Mouse (Mus musculus) kidney, postnatal 0 days (tissue): ENCODE measurements around the gene Usp5. TPM values are rescaled to one million over a fixed set of nuclear protein-coding genes. Genes with fewer than 3 reads are reported as not detected.

Experiments used
- ATAC-seq: fragments of 200-750 bp; cut with Nextera tagmentation; replicated peaks from 2 replicates; pipeline ENCODE4 v1.8.0; 2017; ENCODE audit warnings: low read depth, moderate number of reproducible peaks, moderate TSS enrichment, moderate library complexity; ENCODE audit not compliant: low FRiP score
- DNase-seq: peaks from one replicate; pipeline ENCODE4 v3.0.0-alpha.2; 2016; ENCODE audit warnings: low spot score
- H3K27ac ChIP-seq: fragments of 300-500 bp; sonication (generic); 2 replicates; pipeline ENCODE4 v1.5.1; 2014; ENCODE audit warnings: mild to moderate bottlenecking
- H3K27me3 ChIP-seq: fragments of 300-500 bp; sonication (generic); 2 replicates; pipeline ENCODE4 v1.6.1; 2014; ENCODE audit warnings: low read length, mixed read lengths; ENCODE audit not compliant: insufficient read depth
- H3K36me3 ChIP-seq: fragments of 300-500 bp; sonication (generic); 2 replicates; pipeline ENCODE4 v1.6.1; 2014; ENCODE audit warnings: low read length, mixed read lengths; ENCODE audit not compliant: insufficient read depth
- H3K4me1 ChIP-seq: fragments of 300-500 bp; sonication (generic); replicated peaks from 2 replicates; pipeline ENCODE4 v1.6.1; 2014; ENCODE audit warnings: antibody characterized with exemption, low read length, mixed read lengths; ENCODE audit not compliant: insufficient read depth
- H3K4me2 ChIP-seq: fragments of 300-500 bp; sonication (generic); 2 replicates; pipeline ENCODE4 v1.6.1; 2014; ENCODE audit warnings: mild to moderate bottlenecking, low read length, moderate library complexity, mixed read lengths
- H3K4me3 ChIP-seq: fragments of 300-500 bp; sonication (generic); replicated peaks from 2 replicates; pipeline ENCODE4 v1.5.1; 2014; ENCODE audit warnings: low read depth, low read length
- H3K9ac ChIP-seq: fragments of 300-500 bp; sonication (generic); 2 replicates; pipeline ENCODE4 v1.6.1; 2014; ENCODE audit warnings: low read depth, low read length
- H3K9me3 ChIP-seq: fragments of 300-500 bp; sonication (generic); replicated peaks from 2 replicates; pipeline ENCODE4 v1.6.1; 2016; ENCODE audit warnings: low read length, inconsistent platforms, mixed read lengths
- CTCF ChIP-seq: IDR thresholded peaks from 2 replicates; pipeline ENCODE4 v1.5.1; 2016; ENCODE audit warnings: antibody characterized with exemption, low read depth, mild to moderate bottlenecking, moderate library complexity
- WGBS: fragments of 180-500 bp; shearing (Covaris S2); extraction: QIAGEN DNeasy Blood & Tissue Kit; methylation state at CpG from one replicate; pipeline ENCODE4 v1.1.7; 2014; 5-methylcytosine and 5-hydroxymethylcytosine counted together
- polyA plus RNA-seq: library from polyadenylated mRNA; unstranded; fragments of >200 nt; fragmentation: Nextera tagmentation; extraction: Ambion mirVana; gene quantifications from 2 replicates; pipeline ENCODE4 v1.2.1, GENCODE M21; 2015

Usp5 gene
- polyA plus RNA-seq, 1 experiment from 2014 or later, result 96.6 TPM

DNA sequence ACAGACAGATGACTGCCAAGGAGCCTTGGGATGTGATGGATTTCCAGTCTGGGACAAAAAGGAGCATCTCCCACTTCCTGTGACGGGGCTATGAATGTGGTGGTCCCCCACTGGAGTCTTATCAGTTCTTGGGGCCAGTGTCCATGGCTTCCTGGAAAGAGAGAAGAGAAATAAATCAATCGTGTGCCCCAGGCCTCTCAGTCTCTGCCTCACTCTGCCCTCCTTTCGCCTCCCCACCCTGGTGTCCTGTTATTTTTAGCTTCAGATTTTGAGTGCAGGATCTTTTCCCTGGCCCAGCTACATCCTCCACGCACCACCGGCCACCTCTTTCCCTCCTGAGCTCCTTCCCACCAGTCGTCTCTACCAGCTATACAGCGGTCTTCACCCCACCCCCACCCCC is 59.3 kb downstream of the Usp5 start:
- H3K4me1 ChIP-seq, result peaks cover 24% of the 10 kb centered on the region
- no peak for ATAC-seq
- no peak for TF ChIP-seq CTCF
- H3K27me3 ChIP-seq, result no peaks in the 10 kb centered on the region
- no peaks in the 10 kb centered on the region for H3K36me3 ChIP-seq
- H3K4me3 ChIP-seq, result peak overlapping the region; percentile 56
- H3K9me3 ChIP-seq, result no peaks in the 10 kb centered on the region
- 42% methylated on average over 7 of the region's 7 CpGs for WGBS
- DNase-seq, result no peak
- H3K4me2 ChIP-seq, result peak overlapping the region; percentile 91
- H3K27ac ChIP-seq, result no peak overlapping the region
- no peak overlapping the region; the same call in 1 of the 2 replicates for H3K9ac ChIP-seq

DNA sequence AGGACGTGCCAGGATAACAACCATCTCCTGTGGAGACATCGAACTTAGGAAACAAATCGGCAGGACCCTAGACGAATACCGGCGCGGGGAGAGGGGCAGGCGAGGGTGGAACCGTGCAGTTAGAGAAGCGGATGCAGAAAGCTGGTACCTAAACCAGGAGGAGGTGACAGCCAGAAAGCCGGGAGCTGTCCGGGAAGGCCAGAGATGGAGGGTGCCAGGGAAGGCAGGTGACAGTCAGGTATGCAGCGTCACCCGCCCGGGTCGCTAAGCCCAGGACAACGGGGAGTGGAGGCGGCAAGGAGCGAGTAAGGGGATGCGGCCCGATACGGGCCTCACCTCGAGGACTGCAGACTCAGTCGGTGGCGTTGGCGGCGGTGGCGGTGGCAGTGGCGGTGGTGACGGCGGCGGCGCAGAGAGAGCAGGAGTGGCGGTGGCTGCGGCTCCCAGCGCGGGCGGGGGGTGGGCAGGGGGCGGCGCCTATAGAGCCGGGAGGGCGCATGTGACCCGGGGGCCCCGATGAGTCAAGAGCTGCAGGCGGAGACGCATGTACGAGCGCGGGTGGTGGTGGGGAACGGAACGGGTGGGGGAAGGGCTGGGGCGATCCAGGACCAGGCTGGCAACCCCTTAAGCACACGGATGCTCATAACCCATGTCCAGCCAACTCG is 60.1 kb downstream of the Usp5 start, which contains the start of gene Eno2:
Eno2 (minus strand) TSS at position 573 of the 665 bp plus-strand sequence.
- DNase-seq (peak; percentile 46), ATAC-seq (peak; percentile 74)
- Histone ChIP-seq H3K4me3 (peak within 1 kb of the TSS; percentile 56), H3K36me3 (no peaks in the 10 kb centered on the region), H3K4me1 (peaks cover 24% of the 10 kb centered on the region), H3K4me2 (peak within 1 kb of the TSS; percentile 91), H3K9me3 (no peaks in the 10 kb centered on the region), H3K27me3 (no peaks in the 10 kb centered on the region), H3K27ac (peak within 1 kb of the TSS; percentile 25; the same call in 1 of the 2 replicates), H3K9ac (peak within 1 kb of the TSS; percentile 67)
- TF ChIP-seq CTCF, result no peak
- WGBS, result under 1% methylated on average over 54 of the region's 54 CpGs

DNA sequence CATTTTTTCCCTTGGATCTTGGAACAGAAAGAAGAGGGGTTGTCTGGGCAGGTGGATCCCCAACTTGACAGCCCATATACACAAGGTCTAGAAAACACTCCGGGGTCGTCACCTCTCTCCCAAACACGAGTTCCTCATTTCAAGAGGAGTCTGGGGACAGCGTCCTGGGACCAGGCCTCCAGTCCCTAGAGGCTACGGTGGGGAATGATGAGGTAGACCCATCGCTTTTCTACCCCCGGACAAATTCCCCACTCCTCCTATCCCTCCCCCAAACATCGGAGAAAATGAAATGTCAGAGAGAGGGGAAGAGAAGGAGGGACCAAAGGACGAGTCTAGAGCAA is 60.6 kb downstream of the Usp5 start:
- Histone ChIP-seq H3K27ac (0 out of 2 replicates have a peak overlapping the region, but pooled peaks have one; percentile 25), H3K9me3 (no peaks in the 10 kb centered on the region), H3K4me3 (peak overlapping the region; percentile 56), H3K4me2 (peak overlapping the region; percentile 91), H3K4me1 (peaks cover 24% of the 10 kb centered on the region), H3K27me3 (no peaks in the 10 kb centered on the region), H3K9ac (peak overlapping the region; percentile 67; the same call in 1 of the 2 replicates), H3K36me3 (no peaks in the 10 kb centered on the region)
- no peak for DNase-seq
- TF ChIP-seq CTCF, result no peak
- WGBS, result 12% methylated on average over 9 of the region's 9 CpGs
- ATAC-seq, result no peak

DNA sequence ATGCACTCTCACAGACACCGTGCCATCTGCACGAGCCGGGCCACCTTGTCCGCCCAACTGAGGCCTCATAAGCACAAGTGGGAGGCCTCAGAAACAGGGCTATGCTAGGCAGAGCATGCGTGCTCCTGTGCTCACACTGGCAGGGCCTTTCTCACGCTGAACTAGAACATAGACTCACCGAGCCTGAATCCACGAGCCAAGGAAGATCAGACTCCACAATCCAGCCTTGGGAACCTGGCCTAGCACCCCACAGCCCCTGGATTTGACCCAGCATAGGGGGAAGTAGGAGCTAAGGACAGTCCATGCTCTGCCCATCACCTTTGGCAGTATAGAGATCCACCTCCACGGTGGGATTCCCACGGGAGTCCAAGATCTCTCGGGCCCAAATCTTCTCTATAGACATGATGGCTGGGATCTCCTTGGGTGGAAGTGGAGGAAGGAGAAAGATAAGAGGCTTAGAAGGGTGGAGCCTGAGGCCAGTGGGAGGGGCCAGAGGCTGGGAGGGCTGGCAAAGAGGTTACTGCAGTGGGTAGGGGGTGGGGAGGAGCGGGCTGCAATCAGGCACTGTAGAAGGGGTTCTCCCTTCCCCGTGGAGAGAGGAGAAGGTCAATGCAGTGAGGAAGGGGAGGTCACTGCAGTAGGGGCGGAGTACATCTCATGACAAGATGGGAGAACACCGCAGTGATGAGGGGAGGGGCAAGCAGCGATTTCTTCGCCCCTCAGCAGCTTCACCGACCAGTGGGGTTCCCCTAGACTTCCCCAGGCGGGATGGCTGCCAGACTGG is 61.2 kb downstream of the Usp5 start:
- ATAC-seq (0 out of 2 replicates have a peak, but pooled peaks have one; percentile 40), DNase-seq (no peak)
- H3K4me3 ChIP-seq, result peak overlapping the region; percentile 56
- H3K9me3 ChIP-seq, result no peaks in the 10 kb centered on the region
- H3K4me1 ChIP-seq, result peaks cover 24% of the 10 kb centered on the region
- peak overlapping the region; percentile 47; the same call in 1 of the 2 replicates for H3K27ac ChIP-seq
- 31% methylated on average over 19 of the region's 19 CpGs for WGBS
- peak overlapping the region; percentile 91 for H3K4me2 ChIP-seq
- H3K9ac ChIP-seq, result 0 out of 2 replicates have a peak overlapping the region, but pooled peaks have one; percentile 67
- no peak for TF ChIP-seq CTCF
- no peaks in the 10 kb centered on the region for H3K27me3 ChIP-seq
- no peaks in the 10 kb centered on the region for H3K36me3 ChIP-seq

DNA sequence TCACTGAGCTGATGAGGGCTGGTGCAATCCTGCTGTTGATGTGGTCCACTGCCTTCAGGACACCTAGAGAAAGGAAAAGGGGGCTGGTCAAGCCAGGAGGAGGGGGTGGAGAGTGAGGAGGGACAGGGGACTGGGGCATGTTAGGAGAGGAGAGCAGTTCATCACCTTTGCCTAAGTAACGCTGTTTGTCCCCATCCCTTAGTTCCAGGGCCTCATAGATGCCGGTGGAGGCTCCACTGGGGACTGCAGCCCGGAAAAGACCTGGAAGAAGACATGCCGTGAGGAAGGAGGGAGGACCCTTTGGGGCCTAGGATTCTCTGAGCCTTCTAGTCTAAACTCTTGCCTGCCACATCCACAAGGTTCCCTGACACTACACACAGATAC is 61.8 kb downstream of the Usp5 start:
- H3K27ac ChIP-seq, result peak overlapping the region; percentile 47; the same call in 1 of the 2 replicates
- no peak overlapping the region for H3K9ac ChIP-seq
- H3K4me3 ChIP-seq, result 0 out of 2 replicates have a peak overlapping the region, but pooled peaks have one; percentile 56
- H3K27me3 ChIP-seq, result no peaks in the 10 kb centered on the region
- TF ChIP-seq CTCF, result no peak
- H3K9me3 ChIP-seq, result no peaks in the 10 kb centered on the region
- WGBS, result 22% methylated on average over 4 of the region's 4 CpGs
- H3K36me3 ChIP-seq, result no peaks in the 10 kb centered on the region
- DNase-seq, result no peak
- no peak for ATAC-seq
- H3K4me1 ChIP-seq, result peaks cover 24% of the 10 kb centered on the region
- peak overlapping the region; percentile 91; the same call in 1 of the 2 replicates for H3K4me2 ChIP-seq

DNA sequence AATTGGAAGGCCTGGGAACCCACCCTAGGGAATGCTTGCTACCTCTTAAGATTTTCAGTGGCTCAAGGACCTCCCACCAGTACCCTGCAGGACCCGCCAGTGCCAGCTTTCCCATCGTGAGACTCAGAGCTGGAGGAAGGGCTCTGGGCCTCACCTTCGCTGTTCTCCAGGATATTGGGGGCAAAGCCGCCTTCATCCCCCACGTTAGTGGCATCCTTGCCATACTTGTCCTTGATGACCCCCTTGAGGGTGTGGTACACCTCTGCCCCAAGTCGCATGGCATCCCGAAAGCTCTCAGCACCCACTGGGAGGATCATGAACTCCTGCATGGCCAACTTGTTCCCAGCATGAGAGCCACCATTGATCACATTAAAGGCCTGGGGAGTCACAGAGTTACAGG is 63.3 kb downstream of the Usp5 start:
- Histone ChIP-seq H3K4me2 (no peak overlapping the region), H3K9me3 (no peaks in the 10 kb centered on the region), H3K27me3 (no peaks in the 10 kb centered on the region), H3K9ac (no peak overlapping the region), H3K4me3 (no peak overlapping the region), H3K4me1 (peaks cover 24% of the 10 kb centered on the region), H3K36me3 (no peaks in the 10 kb centered on the region), H3K27ac (no peak overlapping the region)
- DNase-seq (no peak), ATAC-seq (no peak)
- no peak for TF ChIP-seq CTCF
- 90% methylated on average over 7 of the region's 7 CpGs for WGBS

Other genes starting within 250 kb of the Usp5 start
- 0.34 and 0.51 TPM in 2 replicates for gene C1s2, start 193.4 kb downstream of the Usp5 start, polyA plus RNA-seq
- 90.6 and 93.4 TPM in 2 replicates for gene Lpcat3, start 166.5 kb downstream of the Usp5 start, polyA plus RNA-seq
- gene Emg1, start 117.3 kb downstream of the Usp5 start, polyA plus RNA-seq, result 166 and 183 TPM in 2 replicates
- gene Phb2, start 117.1 kb downstream of the Usp5 start, polyA plus RNA-seq, result 404 and 411 TPM in 2 replicates
- 13.0 and 13.6 TPM in 2 replicates for gene Ptpn6, start 90.8 kb downstream of the Usp5 start, polyA plus RNA-seq
- gene Grcc10, start 88.1 kb downstream of the Usp5 start, polyA plus RNA-seq, result 549 and 600 TPM in 2 replicates
- gene Gm45234, start 73.5 kb downstream of the Usp5 start, polyA plus RNA-seq, result not detected in 2 replicates
- 13.0 and 13.7 TPM in 2 replicates for gene Atn1, start 73.0 kb downstream of the Usp5 start, polyA plus RNA-seq
- gene Eno2, start 59.8 kb downstream of the Usp5 start, polyA plus RNA-seq, result 7.6 TPM in 2 replicates
- gene Lrrc23, start 49.8 kb downstream of the Usp5 start, polyA plus RNA-seq, result 0.43 and 0.59 TPM in 2 replicates
- gene Spsb2, start 20.8 kb downstream of the Usp5 start, polyA plus RNA-seq, result 26.1 and 27.4 TPM in 2 replicates
- 664 and 686 TPM in 2 replicates for gene Tpi1, start 15.2 kb downstream of the Usp5 start, polyA plus RNA-seq
- 85.1 and 91.2 TPM in 2 replicates for gene Cdca3, start 63 bp upstream of the Usp5 start, polyA plus RNA-seq
- 0.98 and 1.2 TPM in 2 replicates for gene Gnb3, start 10.8 kb upstream of the Usp5 start, polyA plus RNA-seq
- gene P3h3, start 28.3 kb upstream of the Usp5 start, polyA plus RNA-seq, result 14.7 and 14.8 TPM in 2 replicates
- gene Gpr162, start 34.5 kb upstream of the Usp5 start, polyA plus RNA-seq, result 1.5 and 2.2 TPM in 2 replicates
- 0.24 and 0.28 TPM in 2 replicates for gene Cd4, start 58.7 kb upstream of the Usp5 start, polyA plus RNA-seq
- gene Lag3, start 82.2 kb upstream of the Usp5 start, polyA plus RNA-seq, result 2.5 and 2.9 TPM in 2 replicates
- 359 and 399 TPM in 2 replicates for gene Ptms, start 90.6 kb upstream of the Usp5 start, polyA plus RNA-seq
- gene Mlf2, start 101.9 kb upstream of the Usp5 start, polyA plus RNA-seq, result 348 and 352 TPM in 2 replicates
- 153 and 157 TPM in 2 replicates for gene Cops7a, start 136.1 kb upstream of the Usp5 start, polyA plus RNA-seq
- gene Pianp, start 167.2 kb upstream of the Usp5 start, polyA plus RNA-seq, result 2.0 and 2.1 TPM in 2 replicates
- gene Zfp384, start 179.7 kb upstream of the Usp5 start, polyA plus RNA-seq, result 11.3 and 11.4 TPM in 2 replicates
- 118 and 119 TPM in 2 replicates for gene Ing4, start 210.3 kb upstream of the Usp5 start, polyA plus RNA-seq
- 4.2 and 4.5 TPM in 2 replicates for gene Acrbp, start 220.2 kb upstream of the Usp5 start, polyA plus RNA-seq
- 0.29 and 0.30 TPM in 2 replicates for gene Lpar5, start 238.4 kb upstream of the Usp5 start, polyA plus RNA-seq